Mouse (Mus musculus) hindbrain, embryonic 14.5 days (tissue): ENCODE results near the gene 1600014C10Rik. TPM values are rescaled to one million over a fixed set of nuclear protein-coding genes. Genes with fewer than 3 reads are reported as not detected.

Experiments
- ATAC-seq: fragments of 200-750 bp; cut with Nextera tagmentation; 2 replicates; pipeline ENCODE4 v1.8.0; 2017; ENCODE audit warnings: moderate number of reproducible peaks, mild to moderate bottlenecking, moderate TSS enrichment, moderate library complexity; ENCODE audit not compliant: low FRiP score
- DNase-seq: peaks from one replicate; pipeline ENCODE4 v3.0.0-alpha.2; 2015; ENCODE audit warnings: low spot score
- H3K27ac ChIP-seq: fragments of 300-500 bp; sonication (generic); 2 replicates; pipeline ENCODE4 v1.5.1; 2014; ENCODE audit warnings: mild to moderate bottlenecking, moderate library complexity
- H3K27me3 ChIP-seq: fragments of 300-500 bp; sonication (generic); 2 replicates; pipeline ENCODE4 v1.6.1; 2014; ENCODE audit warnings: mild to moderate bottlenecking, low read length, mixed read lengths; ENCODE audit not compliant: control insufficient read depth, insufficient read depth
- H3K36me3 ChIP-seq: fragments of 300-500 bp; sonication (generic); replicated peaks from 2 replicates; pipeline ENCODE4 v1.6.1; 2014; ENCODE audit not compliant: control insufficient read depth, insufficient read depth
- H3K4me1 ChIP-seq: fragments of 300-500 bp; sonication (generic); replicated peaks from 2 replicates; pipeline ENCODE4 v1.6.1; 2014; ENCODE audit warnings: antibody characterized with exemption, low read length, mixed read lengths; ENCODE audit not compliant: control insufficient read depth, insufficient read depth
- H3K4me2 ChIP-seq: fragments of 300-500 bp; sonication (generic); replicated peaks from 2 replicates; pipeline ENCODE4 v1.6.1; 2014; ENCODE audit warnings: mild to moderate bottlenecking, moderate library complexity
- H3K4me3 ChIP-seq: fragments of 300-500 bp; sonication (generic); replicated peaks from 2 replicates; pipeline ENCODE4 v1.5.1; 2014; ENCODE audit warnings: mild to moderate bottlenecking, low read length
- H3K9ac ChIP-seq: fragments of 300-500 bp; sonication (generic); 2 replicates; pipeline ENCODE4 v1.6.1; 2014
- H3K9me3 ChIP-seq: fragments of 300-500 bp; sonication (generic); 2 replicates; pipeline ENCODE4 v1.6.1; 2016; ENCODE audit warnings: low read length; ENCODE audit not compliant: control insufficient read depth
- WGBS: fragments of 180-500 bp; shearing (Covaris S2); extraction: QIAGEN DNeasy Blood & Tissue Kit; methylation state at CpG from one replicate; pipeline ENCODE4 v1.1.7; 2014; 5-methylcytosine and 5-hydroxymethylcytosine counted together
- polyA plus RNA-seq: library from polyadenylated mRNA; unstranded; fragments of >200 nt; fragmentation: Nextera tagmentation; extraction: Ambion mirVana; gene quantifications from 2 replicates; pipeline ENCODE4 v1.2.1, GENCODE M21; 2014

Gene 1600014C10Rik
- polyA plus RNA-seq, 1 experiment from 2014 or later = 29.2 TPM

- H3K27ac ChIP-seq = no peak overlapping the region
- no peak for ATAC-seq
- DNase-seq = no peak
- WGBS = 88% methylated on average over 4 of the region's 4 CpGs
- no peaks in the 10 kb centered on the region for H3K9me3 ChIP-seq
- H3K4me1 ChIP-seq = no peaks in the 10 kb centered on the region
- H3K36me3 ChIP-seq = no peaks in the 10 kb centered on the region
- H3K9ac ChIP-seq = no peak overlapping the region
- H3K4me3 ChIP-seq = no peak overlapping the region
- H3K4me2 ChIP-seq = no peak overlapping the region
- H3K27me3 ChIP-seq = no peaks in the 10 kb centered on the region
These were observed 59.4 kb downstream of the 1600014C10Rik start for GRCm38 (mm10) chr7:38242417-38242816.

Other genes starting within 250 kb of the 1600014C10Rik start
- 34.4 and 41.8 TPM in 2 replicates for gene Uri1, start 159.7 kb upstream of the 1600014C10Rik start, polyA plus RNA-seq
- 16.8 and 19.6 TPM in 2 replicates for gene Ccne1, start 75.7 kb upstream of the 1600014C10Rik start, polyA plus RNA-seq
- 0.66 and 0.90 TPM in 2 replicates for gene Plekhf1, start 44.8 kb downstream of the 1600014C10Rik start, polyA plus RNA-seq
- 77.8 and 81.9 TPM in 2 replicates for gene Pop4, start 88.2 kb downstream of the 1600014C10Rik start, polyA plus RNA-seq